Mouse (Mus musculus) cerebellum, adult 18-20 months (tissue): Measurements from ENCODE around the gene Serpine2.
A peak's percentile ranks its signal among the peaks of the same experiment; 100 is the strongest.

Source experiments
- DNase-seq, 2 experiments: peaks; one replicate each; pipeline ENCODE4 v3.0.0; 2021

The Serpine2 gene

DNA sequence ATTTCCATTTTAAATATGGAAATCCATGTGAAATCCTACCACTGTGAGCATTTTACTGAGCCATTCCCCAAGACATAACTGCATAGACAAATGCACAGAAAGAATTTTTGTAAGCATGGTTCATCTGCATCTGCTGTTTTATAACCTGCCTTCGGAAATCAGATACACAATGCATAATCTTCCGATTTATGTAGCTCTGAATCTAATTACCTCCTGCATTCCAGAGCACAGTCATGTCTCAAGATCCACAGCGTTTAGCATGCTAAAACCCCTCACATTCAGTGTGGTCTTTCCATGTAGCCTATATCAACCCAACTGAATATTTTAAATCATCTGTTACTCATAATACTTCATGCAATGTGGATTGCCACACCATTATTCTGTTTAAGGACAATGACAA, 51.5 kb downstream of the Serpine2 start:
- DNase-seq = no peak

DNA sequence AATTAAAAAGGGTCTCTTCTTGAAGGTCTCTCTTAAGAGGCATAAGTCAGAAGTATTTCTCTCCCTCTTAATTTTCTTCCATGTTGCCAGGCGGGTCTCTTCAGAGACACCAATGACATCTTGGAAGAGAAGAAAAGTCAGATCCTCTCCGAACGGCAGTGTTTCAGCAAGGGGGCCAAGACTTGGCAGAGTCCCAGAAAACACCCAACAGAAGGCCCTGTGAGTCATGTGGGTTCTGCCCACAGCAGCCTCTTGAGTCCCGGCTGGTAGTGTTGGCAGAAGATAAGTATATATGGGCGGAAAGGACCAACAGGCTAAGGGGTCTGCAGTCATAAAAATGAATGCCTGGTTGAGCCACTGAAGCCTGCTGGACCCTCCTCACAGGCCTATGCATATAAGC, 54.1 kb downstream of the Serpine2 start:
- no peak for DNase-seq

DNA sequence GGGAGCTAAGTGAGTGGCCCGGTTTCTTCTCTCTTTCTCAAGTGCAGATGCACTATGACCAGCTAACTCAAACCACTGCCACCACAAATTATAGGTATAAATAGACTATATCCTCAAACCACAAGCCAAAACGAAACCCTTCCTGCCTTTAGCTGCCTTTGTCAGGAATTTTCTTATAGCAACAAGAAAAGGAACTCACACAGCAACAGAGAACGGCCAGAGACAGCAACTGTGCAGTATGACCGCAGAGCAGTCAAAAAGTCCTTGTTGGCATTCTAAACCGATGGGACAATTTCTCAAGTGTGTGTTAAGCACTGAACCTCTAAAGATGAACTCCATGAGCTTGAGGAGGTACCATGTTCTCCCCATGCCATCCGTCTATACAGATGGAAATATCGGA, 57.4 kb downstream of the Serpine2 start:
- DNase-seq = no peak

DNA sequence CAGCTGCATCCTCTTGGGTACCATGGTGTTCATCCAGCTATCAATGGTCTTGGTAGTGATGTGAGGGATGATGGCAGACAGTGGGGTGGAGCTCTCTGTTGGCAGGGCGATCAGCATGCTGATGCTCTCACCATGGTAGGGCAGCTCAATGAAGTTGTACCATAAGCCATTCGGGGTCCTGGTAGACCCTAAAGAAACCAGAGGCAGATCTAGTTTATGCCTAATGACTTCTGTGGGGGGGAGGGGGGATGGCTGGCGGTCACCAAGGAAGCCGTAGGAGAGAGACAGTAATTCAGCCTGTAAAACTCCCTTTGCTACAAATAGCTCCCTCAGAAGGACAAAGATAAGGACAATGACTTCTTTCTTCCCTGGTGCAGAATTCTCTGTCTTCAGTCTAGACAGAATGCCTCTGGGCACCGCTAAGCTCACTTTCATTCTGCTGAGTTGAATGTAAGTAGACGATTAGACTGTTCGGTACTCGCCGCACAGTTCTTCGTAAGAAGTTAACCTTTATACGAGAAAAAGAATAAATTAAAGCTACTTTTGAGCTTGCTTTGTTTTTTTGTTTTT, 58.0 kb downstream of the Serpine2 start:
- DNase-seq = no peak

DNA sequence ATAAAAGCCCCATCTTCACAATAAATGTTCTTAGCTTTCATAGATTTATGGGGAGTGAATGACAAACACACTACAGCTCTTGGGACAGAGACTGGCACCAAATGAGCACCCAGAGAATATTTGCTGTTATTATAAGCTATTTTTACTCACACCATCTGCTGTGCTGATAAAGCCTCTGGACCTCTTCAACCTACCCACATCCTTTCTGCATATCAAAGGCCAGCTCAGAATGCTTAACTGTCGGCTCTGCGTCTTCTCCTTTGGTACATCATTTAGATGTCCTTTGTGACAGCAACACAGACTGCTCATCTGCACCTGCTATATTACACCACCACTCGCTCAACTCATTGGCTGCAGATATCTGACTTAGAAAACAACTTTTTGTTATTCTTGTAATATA, 63.9 kb downstream of the Serpine2 start:
- no peak for DNase-seq

DNA sequence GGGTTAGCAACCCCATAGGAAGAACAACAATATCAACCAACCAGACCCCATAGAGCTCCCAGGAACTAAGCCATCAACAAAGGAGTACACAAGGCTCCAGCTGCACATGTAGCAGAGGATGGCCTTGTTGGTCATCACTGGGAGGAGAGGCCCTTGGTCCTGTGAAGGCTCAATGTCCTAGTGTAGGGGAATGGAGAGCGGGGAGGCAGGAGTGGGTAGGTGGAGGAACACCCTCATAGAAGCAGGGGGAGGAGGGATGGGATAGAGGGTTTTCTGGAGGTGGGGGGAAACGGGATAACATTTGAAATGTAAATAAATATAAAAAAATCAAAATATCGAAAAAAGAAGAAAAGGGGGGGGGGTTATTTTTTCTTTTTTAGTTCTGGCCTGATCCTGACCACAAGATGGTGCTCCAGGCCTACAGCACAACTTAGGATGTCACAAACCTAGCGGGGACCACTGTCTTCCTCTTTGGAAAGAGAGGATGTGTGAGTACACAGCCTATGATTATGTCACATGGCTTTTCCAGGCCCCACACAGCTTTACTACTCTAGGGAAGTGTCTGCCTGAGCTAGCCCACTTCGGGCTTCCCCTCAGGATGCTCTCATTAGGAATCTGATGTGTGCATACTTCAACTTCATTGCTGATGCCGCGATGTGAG, 74.6 kb downstream of the Serpine2 start:
- no peak for DNase-seq

DNA sequence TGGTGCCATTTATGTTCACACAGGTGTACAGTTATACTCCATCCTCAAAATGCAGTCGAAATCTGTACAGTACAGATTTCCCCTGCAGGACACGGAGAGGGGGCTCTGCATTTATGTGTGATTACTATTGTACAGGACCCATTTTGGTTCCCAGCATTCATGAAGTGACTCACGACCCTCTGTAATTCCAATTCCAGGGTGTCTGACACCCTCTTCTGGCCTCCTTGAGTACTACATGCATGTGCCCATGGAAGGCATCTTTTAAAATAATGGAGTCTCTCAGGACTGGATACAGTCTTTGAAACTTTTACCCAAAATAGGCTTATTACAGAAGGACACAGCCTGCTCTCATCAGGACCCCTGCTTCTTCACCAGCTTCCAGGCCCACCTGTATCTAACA, 78.5 kb downstream of the Serpine2 start:
- DNase-seq = no peak

DNA sequence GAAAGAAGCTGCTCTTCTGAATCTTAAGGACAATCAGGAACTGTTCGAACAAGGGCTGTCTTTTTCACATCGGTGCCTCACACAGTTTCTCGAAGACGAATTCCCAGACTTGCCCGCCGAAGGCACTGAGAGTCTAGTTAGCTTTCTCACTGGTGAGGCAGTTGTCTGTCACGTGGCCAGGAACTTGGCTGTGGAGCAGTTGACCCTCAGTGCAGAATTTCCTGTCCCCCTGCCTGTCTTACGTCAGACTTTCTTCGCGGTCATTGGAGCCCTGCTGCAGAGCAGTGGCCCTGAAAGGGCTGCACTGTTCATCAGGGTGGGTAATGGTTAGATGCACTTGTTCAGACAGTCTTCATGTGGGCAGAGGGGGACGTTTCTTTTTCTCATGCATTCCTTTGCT, 83.0 kb downstream of the Serpine2 start:
- no peak for DNase-seq

DNA sequence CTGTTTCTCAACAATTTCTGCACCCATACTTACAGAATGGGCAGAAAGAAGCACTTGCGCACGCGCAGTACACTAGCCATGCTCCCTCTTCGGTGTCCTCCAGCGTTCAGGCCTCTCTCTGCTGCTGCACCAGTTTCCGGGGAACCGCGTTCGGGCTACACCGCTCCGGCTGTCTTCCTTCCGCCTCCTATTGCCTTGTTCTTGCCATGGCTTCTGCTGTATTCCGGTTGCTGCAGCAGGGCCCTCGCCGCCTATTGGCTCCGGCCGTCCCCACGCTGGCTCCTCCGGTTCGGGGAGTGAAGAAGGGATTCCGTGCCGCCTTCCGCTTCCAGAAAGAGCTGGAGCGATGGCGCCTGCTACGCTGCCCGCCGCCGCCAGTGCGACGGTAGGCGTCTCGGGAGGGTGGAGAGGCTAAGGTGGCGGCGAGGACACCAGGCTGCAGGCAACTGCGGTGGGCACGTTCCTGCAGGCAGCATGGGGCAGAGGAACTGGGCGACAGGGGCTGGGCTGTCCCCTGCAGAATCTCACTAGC, 85.0 kb downstream of the Serpine2 start, which contains the start of the genes Mrpl44 and Wdfy1:
Mrpl44 (plus strand) TSS at position 92 of the 532 bp plus-strand sequence.
Wdfy1 (minus strand) TSS at position 217 of the 532 bp plus-strand sequence.
- peak; percentile 92 to 99 for DNase-seq

DNA sequence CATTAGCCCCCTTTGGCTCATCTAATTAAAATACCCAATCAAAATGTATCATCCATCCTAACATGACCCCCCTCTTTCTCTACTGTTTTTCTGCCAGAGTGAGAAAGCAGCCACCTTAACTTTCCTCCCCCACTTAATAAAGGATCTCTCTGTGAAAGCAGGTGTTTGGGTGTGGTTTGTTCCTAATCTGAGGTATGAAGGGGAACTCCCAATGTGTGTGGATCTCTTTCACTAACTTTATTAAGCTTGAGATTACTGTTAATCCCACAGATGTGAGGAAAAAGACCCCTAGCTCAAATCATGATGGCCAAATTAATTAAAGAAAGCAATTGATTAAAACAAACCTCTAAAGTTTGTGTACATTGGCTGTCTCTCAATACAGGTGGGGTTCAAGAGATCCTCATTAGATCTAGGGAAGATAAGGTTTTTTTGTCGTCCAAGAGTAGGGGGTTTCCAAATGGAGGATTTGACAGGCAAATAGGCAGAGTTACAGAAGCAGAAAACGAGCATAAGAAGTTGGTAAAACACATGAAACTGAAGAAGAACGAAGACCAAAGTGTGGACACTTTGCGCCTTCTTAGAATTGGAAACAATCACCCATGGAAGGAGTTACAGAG, 86.7 kb downstream of the Serpine2 start:
- DNase-seq = no peak

DNA sequence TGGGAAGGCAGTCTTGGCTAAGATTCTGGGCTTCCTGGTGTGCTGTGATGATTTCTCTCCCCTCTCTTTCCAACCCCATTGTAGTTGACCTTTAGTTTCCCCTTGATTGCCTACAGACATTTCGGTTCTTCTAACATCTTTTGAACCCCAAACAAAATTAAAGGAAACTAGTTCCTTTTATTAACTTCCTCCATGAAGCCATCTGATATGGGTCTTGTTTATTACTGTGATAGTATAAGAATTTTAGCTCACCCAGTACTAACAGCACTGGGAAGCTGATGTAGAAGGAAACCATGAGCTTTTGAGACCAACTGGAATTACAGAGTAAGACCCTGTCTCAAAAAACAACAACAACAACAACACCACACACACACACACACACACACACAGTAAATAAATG, 92.7 kb downstream of the Serpine2 start:
- no peak for DNase-seq

DNA sequence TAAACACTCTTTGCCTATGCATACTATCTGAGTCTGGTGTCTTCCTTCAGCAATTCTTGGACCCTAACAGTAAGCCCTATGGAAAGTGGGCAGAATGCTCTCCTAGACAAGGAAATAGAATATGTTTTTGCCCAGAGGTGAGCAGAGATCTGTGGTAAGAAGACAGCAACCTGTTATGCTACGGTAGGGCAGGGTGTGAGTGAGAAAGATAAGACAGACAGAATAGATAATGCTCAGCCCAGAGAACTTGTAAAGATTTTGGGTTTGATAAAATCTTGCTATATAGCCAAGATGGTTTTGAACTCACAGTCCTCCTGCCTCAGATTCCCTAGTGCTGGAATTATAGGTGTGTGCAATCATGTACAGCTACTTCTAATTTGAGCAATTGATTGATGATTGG, 96.5 kb downstream of the Serpine2 start:
- no peak for DNase-seq

DNA sequence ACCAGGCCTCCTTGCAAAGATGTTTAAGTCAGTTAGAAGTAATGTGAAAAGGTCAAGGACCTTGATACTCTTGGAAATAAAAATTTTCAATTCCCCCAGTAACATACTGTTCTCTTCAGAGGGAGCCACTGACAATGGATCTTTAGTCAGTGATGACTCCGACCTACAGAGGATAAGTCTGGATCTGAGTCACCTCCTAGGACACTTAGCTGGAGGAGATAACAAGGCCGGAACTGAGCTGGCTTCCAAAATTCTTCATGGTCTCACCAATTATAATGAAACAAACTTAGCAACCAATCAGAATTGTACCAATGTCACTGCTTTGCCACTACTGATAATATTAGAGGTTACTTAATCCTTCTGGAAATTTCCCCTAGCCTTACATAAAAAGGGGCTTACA, 96.9 kb downstream of the Serpine2 start:
- no peak for DNase-seq

DNA sequence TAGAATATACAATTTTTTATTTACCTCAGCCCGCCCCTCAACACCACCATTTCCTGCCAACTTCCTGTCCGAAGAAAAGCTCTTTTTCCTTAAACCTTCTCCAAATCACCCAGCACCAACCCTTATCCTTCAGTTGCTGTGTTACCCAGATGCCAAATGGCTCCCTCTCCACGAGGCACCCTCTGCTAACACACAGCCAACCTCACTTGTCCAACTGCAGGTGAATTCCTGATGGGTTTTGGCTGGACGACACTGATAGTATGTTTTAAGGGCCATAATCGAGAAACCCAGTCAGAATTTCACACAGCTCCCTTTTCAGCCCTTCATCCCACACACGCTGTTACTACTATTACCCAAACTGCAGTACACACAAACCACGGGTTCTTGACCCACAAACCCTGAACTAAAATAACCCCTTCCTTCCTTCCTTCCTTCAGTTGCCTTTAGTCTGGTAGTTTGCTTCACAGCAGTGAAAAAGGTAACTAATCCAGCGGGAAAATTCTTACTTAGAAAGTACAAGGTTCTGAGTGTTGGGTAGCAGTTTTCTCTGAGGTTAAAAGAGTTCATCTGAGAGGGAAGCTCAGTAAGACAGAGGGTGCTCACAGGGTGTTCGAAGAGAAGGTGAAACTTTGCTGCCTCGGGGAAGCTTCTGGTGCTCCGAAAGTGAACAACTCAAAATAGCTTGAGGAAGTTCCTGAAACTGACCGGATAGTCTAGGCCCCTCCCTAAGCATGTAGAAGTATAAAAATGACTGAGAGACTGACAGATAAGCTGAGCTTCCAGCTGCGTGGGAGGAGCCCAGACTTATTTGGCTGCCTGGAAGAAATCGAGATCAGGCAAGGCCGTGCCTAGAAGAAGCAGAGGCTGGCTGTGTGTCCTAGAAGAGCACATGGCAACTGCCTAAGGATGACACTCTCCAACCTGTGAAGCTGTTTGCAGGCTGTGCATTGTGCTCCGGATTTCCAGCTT, 98.4 kb downstream of the Serpine2 start:
- DNase-seq = peak in 1 of 2 experiments; percentile 18

DNA sequence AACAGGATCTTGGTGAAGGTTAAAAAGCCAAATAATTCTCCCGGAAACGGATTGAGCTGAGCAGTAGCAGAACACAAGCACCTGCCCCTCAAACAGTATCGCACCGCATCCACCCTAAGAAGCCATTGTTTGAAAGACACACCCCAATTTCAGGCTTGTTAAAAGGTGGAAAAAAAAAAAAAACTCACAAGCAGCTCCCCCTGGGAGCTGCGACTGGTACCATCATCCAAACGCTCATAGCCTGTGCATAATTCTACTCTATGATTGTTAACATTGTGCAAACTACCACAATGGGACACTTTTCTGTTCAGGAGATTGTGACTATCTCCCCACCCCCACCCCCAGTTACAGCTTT, 99.1 kb downstream of the Serpine2 start:
- DNase-seq = no peak

DNA sequence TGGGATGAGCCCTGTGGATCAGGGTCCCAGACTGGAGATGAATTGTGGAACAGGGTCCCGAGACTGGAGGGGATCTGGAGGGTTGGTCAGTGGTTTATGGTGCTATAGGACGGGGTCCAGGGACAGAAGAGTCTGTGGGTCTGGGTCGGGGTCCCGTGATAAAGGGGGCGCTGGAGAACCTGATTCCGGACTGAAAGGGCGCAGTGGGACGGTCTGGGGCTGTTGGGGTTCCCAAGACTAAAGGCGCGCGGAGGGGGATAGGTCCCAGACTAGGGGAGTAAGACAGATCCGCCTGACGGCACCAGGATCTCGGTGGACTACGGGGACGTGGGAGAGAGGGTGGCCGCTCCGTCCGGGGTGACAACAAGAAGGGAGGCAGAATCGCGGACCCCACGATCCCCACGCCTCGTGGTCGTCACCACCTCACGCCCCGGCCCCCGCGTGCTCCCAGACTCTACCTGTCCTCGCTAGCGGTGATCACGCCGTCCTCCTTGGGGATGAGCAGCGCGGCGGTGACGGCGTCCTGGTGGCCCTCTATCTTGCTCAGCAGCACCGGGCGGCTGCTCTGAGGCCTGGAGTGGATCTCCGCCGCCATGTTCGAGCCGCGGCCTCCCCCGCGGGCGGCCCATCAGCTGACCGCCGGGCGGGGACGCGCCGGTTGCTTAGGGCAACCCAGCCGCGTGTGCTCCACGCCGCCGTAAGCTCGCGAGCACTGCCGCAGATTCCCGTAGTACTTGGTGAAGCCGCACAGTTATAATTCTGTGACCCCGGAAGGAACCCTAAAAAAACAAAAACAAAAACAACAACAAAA, 99.7 kb downstream of the Serpine2 start:
- peak; percentile 85 to 90 for DNase-seq

DNA sequence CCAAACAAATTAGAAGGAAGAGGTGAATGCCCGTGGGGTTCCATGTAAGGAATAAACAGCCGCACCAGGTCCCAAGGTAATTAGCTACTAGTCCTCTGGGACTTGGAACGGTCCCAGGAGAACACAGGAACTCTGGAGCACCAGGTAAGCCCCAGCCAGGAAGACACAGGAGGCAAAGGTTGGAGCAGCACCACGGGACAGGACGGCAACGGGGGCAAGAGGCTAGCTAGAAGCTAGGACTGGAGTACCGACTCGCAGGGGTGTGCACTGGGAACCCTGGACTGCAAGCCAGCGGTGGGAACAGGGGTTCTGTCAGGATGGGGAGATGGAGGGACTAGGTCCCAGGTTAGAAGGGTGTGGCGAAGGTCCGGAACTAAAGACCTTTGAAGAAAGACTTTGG, 100.3 kb downstream of the Serpine2 start:
- peak; percentile 34 to 44 for DNase-seq

DNA sequence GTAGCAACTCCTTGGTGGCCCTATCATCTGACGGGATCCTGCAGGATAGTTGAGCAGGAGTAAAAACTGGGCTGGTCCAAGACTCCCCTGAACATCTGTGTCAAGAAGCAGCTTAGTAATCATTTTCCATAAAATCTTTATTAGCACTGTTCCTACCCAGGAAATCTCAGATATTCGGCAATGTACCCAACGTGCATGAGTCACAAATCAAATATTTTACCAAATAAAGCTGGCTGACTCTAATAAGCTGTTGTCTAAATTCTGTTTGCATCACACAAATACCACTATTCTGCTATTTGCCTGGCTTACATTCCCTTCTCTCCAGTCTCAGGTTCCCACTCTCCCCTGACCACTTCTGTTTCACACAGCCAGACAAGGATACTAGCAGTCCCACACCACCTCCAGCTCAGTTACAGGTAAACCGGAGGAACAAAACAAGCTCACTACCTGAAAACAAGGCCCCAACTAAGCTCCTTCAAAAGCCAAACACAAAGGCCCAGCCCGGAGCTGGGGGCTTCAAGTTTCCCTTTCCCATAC, 101.5 kb downstream of the Serpine2 start:
- DNase-seq = no peak

DNA sequence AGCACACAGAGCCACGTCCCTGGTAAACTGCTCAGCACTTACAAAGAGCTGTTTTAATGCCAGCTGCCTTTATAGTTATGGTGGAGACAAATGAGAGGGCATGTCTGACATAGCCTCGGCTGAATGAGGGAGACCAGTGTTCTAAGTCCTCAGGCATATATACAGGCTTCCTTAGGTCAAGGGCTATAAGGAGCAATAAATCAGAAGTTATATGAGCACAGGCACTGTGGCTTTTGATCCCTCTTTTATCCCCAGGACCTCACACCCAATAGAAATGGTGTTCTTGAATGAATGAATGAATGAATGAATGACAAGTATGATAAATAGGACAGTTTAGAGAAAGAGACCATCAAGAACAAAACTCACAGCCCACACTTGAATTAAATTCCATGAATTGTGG, 102.0 kb downstream of the Serpine2 start:
- no peak for DNase-seq

DNA sequence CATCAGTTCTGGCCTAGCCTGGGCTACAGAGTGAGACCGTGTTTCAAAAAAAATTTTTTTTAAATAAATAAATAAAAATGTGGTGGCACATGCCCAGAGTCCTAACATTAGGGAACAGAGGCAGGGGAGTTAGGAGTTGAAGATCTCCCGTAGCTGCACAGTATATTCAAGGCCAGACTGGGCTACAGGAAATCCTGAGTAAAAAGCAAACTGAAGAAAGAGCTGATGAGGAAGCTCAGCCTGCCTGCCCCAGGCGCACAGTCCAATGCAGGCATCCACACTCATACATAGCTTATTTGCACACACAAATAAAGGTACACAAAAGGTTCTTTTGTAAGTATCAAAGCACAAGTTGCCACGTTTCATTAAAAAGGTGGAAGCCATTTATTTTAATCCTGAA, 103.4 kb downstream of the Serpine2 start:
- no peak for DNase-seq

DNA sequence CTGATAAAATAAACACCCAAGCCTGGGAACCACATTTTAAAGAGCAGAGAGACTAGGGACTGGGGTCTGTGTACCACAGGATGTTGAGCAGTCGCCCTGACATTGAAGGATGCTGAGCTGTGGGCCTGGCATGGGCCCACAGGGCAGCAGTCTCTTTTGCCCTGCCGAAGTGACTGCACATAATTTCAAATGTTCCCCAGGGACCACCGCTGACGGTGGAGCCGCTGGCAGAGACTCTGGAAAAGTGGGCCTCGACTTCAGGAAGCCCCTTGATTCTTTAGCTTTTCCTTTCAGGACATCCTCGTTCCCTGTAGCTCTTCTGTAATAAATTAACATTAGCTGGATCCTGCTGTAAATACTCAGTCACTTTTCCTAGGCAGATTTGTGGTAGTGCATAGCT, 103.8 kb downstream of the Serpine2 start:
- DNase-seq = no peak

DNA sequence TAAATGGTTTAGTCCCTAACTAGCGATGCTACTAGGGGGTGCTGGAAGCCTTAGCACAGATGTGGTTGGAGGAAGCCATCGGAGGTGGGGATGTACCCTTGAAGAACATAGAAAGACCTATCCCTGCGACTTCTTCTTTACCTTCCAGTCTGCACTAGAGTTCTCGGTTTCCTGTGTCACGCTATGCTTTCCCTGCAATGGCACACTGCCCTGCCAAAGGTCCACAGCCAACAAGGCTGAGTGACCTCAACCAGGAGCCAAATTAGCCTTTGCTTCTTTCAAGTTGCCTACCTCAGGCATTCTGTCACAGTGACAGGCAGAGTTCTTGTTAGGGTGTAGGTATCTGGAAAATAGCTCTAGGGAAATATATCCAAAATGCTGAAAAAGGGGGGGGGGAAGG, 104.6 kb downstream of the Serpine2 start:
- no peak for DNase-seq
